Mouse (Mus musculus) testis, adult 2 months (tissue): ENCODE measurements around the gene Caprin2.

Experiments
- CTCF ChIP-seq: fragments of 200-500 bp; IDR thresholded peaks from 2 replicates; pipeline ENCODE4 v1.5.1; 2012; ENCODE audit warnings: low read depth, mild to moderate bottlenecking, inconsistent platforms, low read length, moderate library complexity; ENCODE audit not compliant: control insufficient read depth, insufficient read depth, insufficient replicate concordance
- POLR2A ChIP-seq: fragments of 200-500 bp; IDR thresholded peaks from 2 replicates; pipeline ENCODE4 v1.6.1; 2012; ENCODE audit warnings: low read depth, mild to moderate bottlenecking, inconsistent platforms, low read length, moderate library complexity; ENCODE audit not compliant: control insufficient read depth

DNA sequence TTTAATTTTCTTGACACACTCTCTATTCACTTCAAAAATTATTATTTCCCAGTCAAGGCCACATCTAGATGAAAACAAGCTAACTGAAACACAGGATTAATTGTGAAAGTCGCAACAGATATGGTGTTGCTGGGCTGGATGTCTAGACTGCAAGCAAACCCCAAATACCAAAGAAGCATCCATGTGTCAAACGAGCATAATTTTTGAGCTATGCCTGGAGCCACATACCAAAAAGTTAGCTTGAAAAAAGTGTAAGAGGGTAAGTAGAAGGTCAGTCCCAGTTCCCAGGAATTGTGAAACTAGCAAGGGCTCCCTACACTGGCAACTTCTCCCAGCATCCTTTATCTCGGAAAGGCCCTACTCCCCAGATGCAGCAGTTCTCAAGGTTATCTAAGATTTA lies 47.7 kb upstream of the Caprin2 start:
- TF ChIP-seq POLR2A (no peak), CTCF (no peak)
